Comparison of ENCODE assay signal across 16 mouse cellular contexts in the genomic region with DNA sequence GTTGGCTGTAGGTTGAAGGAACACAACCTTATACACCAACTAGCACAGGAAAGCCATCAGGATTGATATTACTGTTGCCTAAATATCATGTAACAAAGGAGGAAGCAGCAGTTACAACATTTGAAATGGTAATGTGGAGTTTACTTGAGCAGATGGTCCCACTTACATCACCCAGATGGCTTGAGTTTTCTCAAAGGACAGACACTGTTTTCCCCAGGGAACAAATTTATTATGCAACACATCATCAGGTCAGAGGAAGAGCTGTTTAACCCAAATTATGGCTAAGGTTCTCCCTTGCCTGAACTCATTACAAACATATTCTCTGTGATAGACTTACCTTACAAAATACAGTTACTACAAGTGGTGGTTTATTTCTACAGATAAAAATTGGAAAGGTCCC.
DNase-seq lines count a peak whose midpoint lies in the region; ATAC-seq lines count a peak whose summit lies in the region.
"Had no signal": no experiment of that assay in that cellular context is flagged by ENCODE, and none has a peak within 500 bp of the region (broad histone marks: within the 10 kb centered on the region; RNA-seq: fewer than 3 reads in every experiment).

No protein-coding gene starts in this region.

- H3K9ac ChIP-seq in embryonic facial prominence, embryonic 14.5 days (ENCODE audit: low read depth, low read length): no peak overlapping the region
- H3K9ac ChIP-seq in liver, embryonic 12.5 days: no peak overlapping the region
- H3K9ac ChIP-seq: heart, embryonic 15.5 days; hindbrain, embryonic 13.5 days; lung, embryonic 15.5 days had no signal

- DNase-seq in frontal cortex, postnatal 14 days (ENCODE audit: low spot score in 2 of 2): no peak
- DNase-seq in right cerebral cortex, adult 18-20 months: peak; percentile 3
- DNase-seq in right cerebral cortex, postnatal 4 days: no peak
- peak; percentile 37 for DNase-seq in embryonic facial prominence, embryonic 14.5 days (ENCODE audit: low spot score)
- DNase-seq in telencephalon, adult 2 months (ENCODE audit: low read depth, low spot score): peak; percentile 39
- DNase-seq: adrenal gland, postnatal 36 days; heart, adult 11 months; kidney, adult 2 months; liver; thymus, postnatal 14 days had no signal

- no peaks in the 10 kb centered on the region for H3K4me1 ChIP-seq in embryonic facial prominence, embryonic 14.5 days (ENCODE audit: control insufficient read depth, insufficient read depth, low read length)
- no peaks in the 10 kb centered on the region for H3K4me1 ChIP-seq in liver, embryonic 12.5 days
- H3K4me1 ChIP-seq: heart, embryonic 15.5 days; hindbrain, embryonic 13.5 days; lung, embryonic 15.5 days had no signal

- peak; percentile 93 for ATAC-seq in frontal cortex, adult (ENCODE audit: low TSS enrichment)
- ATAC-seq in embryonic facial prominence, embryonic 14.5 days (ENCODE audit: low read depth): no peak
- no peak for ATAC-seq in liver, embryonic 12.5 days
- ATAC-seq: CD4-positive, CD25-positive, alpha-beta regulatory T cell, adult 4 months had no signal

- no peaks in the 10 kb centered on the region for H3K27me3 ChIP-seq in embryonic facial prominence, embryonic 14.5 days (replicated peaks; ENCODE audit: control insufficient read depth, insufficient read depth, low read length)
- H3K27me3 ChIP-seq in liver, embryonic 12.5 days (replicated peaks): no peaks in the 10 kb centered on the region
- H3K27me3 ChIP-seq: heart, embryonic 15.5 days; hindbrain, embryonic 13.5 days; lung, embryonic 15.5 days had no signal

- no peaks in the 10 kb centered on the region for H3K9me3 ChIP-seq in embryonic facial prominence, embryonic 14.5 days (ENCODE audit: control insufficient read depth, low read length)
- H3K9me3 ChIP-seq in liver, embryonic 12.5 days (replicated peaks): no peaks in the 10 kb centered on the region
- H3K9me3 ChIP-seq: heart, embryonic 15.5 days; hindbrain, embryonic 13.5 days; lung, embryonic 15.5 days had no signal

- H3K27ac ChIP-seq in embryonic facial prominence, embryonic 14.5 days (replicated peaks; ENCODE audit: low read depth, low read length): no peak overlapping the region
- no peak overlapping the region for H3K27ac ChIP-seq in liver, embryonic 12.5 days
- H3K27ac ChIP-seq: heart, embryonic 15.5 days; hindbrain, embryonic 13.5 days; lung, embryonic 15.5 days had no signal

- no peak overlapping the region for H3K4me3 ChIP-seq in embryonic facial prominence, embryonic 14.5 days (ENCODE audit: low read depth, low read length)
- H3K4me3 ChIP-seq in liver, embryonic 12.5 days: no peak overlapping the region
- H3K4me3 ChIP-seq: heart, embryonic 15.5 days; hindbrain, embryonic 13.5 days; lung, embryonic 15.5 days had no signal

- no peak overlapping the region for H3K4me2 ChIP-seq in embryonic facial prominence, embryonic 14.5 days (ENCODE audit: low read depth, low read length)
- H3K4me2 ChIP-seq in liver, embryonic 12.5 days: no peak overlapping the region
- H3K4me2 ChIP-seq: heart, embryonic 15.5 days; hindbrain, embryonic 13.5 days; lung, embryonic 15.5 days had no signal

- H3K36me3 ChIP-seq in embryonic facial prominence, embryonic 14.5 days (ENCODE audit: control insufficient read depth, insufficient read depth, low read length): no peaks in the 10 kb centered on the region
- no peaks in the 10 kb centered on the region for H3K36me3 ChIP-seq in liver, embryonic 12.5 days
- H3K36me3 ChIP-seq: heart, embryonic 15.5 days; hindbrain, embryonic 13.5 days; lung, embryonic 15.5 days had no signal

Comparison
In these comparisons a context has a peak if more than half of its experiments do, and no peak if none do; other contexts are left out.
1. DNase-seq: peak in right cerebral cortex, adult 18-20 months (single experiment), embryonic facial prominence, embryonic 14.5 days (single experiment) and telencephalon, adult 2 months (single experiment); none in frontal cortex, postnatal 14 days (0 of 2) and right cerebral cortex, postnatal 4 days (single experiment).